Mouse (Mus musculus) frontal cortex, postnatal 14 days (tissue): Measurements from ENCODE around the gene Sat1.
"Not testable (repeated sequence)": the region's sequence is repeated elsewhere in the genome, so short reads cannot be mapped to it uniquely, and the experiment has no call there.

Source experiments
- DNase-seq, 2 experiments: peaks; one replicate each; pipeline ENCODE4 v3.0.0; 2022; ENCODE audit warnings: low spot score in 2 of 2

Sat1 gene

GRCm38 (mm10) chrX:155216271-155216670, at the start of gene Sat1:
Gene Sat1, minus strand, starts transcription at chrX:155216449.
- DNase-seq = peak; percentile 76 to 88

- no peak for DNase-seq
Measured at GRCm38 (mm10) chrX:155262915-155263252, 46.6 kb upstream of the Sat1 start.

GRCm38 (mm10) chrX:155262235-155262914, 46.1 kb upstream of the Sat1 start, which contains the start of gene Acot9:
Gene Acot9, plus strand, starts transcription at chrX:155262443.
- DNase-seq = peak; percentile 76 to 79

- DNase-seq = no peak
Measured at GRCm38 (mm10) chrX:155256856-155257255, 40.6 kb upstream of the Sat1 start.

GRCm38 (mm10) chrX:155218277-155218676, 2.0 kb upstream of the Sat1 start:
- no peak for DNase-seq

- DNase-seq = peak; percentile 3 to 9
Measured at GRCm38 (mm10) chrX:155215501-155216248, 574 bp downstream of the Sat1 start.

GRCm38 (mm10) chrX:155214291-155215136, 1.7 kb downstream of the Sat1 start:
- no peak for DNase-seq

- DNase-seq = no peak
Measured at GRCm38 (mm10) chrX:155208671-155209070, 7.6 kb downstream of the Sat1 start.

GRCm38 (mm10) chrX:155205436-155205835, 10.8 kb downstream of the Sat1 start:
- DNase-seq = not testable (repeated sequence)

- DNase-seq = no peak
Measured at GRCm38 (mm10) chrX:155202406-155203305, 13.6 kb downstream of the Sat1 start.

GRCm38 (mm10) chrX:155201799-155202198, 14.4 kb downstream of the Sat1 start:
- DNase-seq = no peak

GRCm38 (mm10) chrX:155194979-155195378, 21.3 kb downstream of the Sat1 start:
- no peak for DNase-seq

GRCm38 (mm10) chrX:155193732-155194443, 22.4 kb downstream of the Sat1 start:
- DNase-seq = no peak

GRCm38 (mm10) chrX:155191941-155192340, 24.3 kb downstream of the Sat1 start:
- no peak for DNase-seq

- no peak for DNase-seq
Measured at GRCm38 (mm10) chrX:155177640-155178039, 38.6 kb downstream of the Sat1 start.

GRCm38 (mm10) chrX:155177230-155177629, 39.0 kb downstream of the Sat1 start:
- no peak for DNase-seq

GRCm38 (mm10) chrX:155175568-155175967, 40.7 kb downstream of the Sat1 start:
- DNase-seq = no peak

GRCm38 (mm10) chrX:155172310-155172709, 43.9 kb downstream of the Sat1 start:
- DNase-seq = no peak

GRCm38 (mm10) chrX:155171754-155172153, 44.5 kb downstream of the Sat1 start:
- DNase-seq = no peak

- no peak for DNase-seq
Measured at GRCm38 (mm10) chrX:155169886-155170285, 46.4 kb downstream of the Sat1 start.

GRCm38 (mm10) chrX:155167667-155168066, 48.6 kb downstream of the Sat1 start:
- no peak for DNase-seq
